Mouse (Mus musculus) monocyte, adult 5-6 weeks (primary cell): ENCODE results near the gene Srsf10. TPM values are rescaled to one million over a fixed set of nuclear protein-coding genes. Genes with fewer than 3 reads are reported as not detected.

Experiments
- ATAC-seq: fragments of 153-309, 156-312 bp; replicated peaks from 2 replicates; pipeline ENCODE4 v1.8.0; 2017; ENCODE audit warnings: mild to moderate bottlenecking; ENCODE audit not compliant: low TSS enrichment, insufficient number of reproducible peaks, severe bottlenecking, poor library complexity, low FRiP score
- total RNA-seq: library from RNA; stranded (forward); fragments of 200-1000, 200-491, 200-594 nt; gene quantifications from 3 replicates; pipeline ENCODE4 v1.2.3, GENCODE M21; 2017

Srsf10 gene
- total RNA-seq, 1 experiment from 2014 or later = 426 TPM

DNA sequence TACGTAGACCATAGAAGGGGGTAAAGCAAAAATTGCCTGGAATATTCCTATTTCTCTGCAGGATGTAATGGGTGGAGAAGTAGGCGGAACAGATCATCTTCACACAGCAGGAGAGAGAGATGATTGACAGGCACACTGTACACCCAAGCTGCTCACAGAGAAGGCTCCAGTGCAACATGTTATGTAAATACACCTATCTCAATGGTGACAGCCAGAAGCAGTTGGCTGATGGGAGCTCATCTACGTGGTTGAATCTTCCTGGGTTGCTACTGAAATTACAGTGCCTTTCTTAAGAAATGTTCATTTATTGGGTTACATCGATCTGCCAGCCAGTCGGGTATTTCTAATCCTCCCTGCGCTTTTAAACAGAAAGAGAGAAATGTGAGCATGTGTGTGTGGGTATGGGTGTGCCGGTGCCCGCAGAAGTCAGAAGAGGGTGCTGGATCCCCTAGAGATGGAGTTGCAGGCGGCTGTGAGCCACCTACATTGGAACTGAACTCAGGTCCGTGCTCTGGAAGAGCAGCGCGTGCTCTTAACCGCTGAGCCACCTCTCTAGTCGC is 1.5 kb upstream of the Srsf10 start:
- no peak for ATAC-seq

DNA sequence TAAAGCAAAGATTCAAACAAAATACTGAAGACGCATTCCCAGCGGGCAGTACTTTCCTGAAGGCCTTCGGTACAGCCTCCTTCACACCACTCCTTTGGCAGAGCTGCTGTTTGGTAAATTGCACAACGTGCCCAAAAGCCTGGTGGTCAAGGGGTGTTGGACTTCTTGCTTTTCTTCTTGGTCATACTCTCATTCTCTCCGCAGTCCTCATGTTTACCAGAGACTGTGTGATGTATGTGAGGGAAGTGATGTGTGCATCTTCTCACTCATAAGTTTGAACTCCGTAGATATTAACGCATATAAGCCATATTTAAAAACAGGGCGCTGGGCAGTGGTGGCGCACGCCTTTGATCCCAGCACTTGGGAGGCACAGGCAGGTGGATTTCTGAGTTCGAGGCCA is 917 bp upstream of the Srsf10 start:
- no peak for ATAC-seq

DNA sequence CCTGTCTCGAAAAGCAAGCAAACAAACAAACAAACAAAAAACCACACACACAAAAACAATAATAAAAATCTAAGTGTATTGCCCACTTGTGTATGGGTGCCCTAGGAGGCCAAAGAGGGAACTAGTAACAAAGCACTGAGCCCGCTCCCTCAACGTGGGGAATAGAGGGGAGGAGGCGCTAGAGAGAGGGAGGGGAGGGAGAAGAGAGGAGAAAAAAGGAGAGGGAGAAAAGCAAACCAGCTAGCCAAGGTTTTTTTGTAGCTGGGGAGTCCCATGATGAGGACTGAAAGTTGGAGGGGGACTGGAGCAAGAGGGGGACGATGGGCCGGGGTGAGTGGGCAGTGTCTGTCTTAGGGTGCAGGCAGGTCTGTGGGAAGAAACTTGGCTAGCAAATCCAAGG is 467 bp upstream of the Srsf10 start:
- no peak for ATAC-seq

DNA sequence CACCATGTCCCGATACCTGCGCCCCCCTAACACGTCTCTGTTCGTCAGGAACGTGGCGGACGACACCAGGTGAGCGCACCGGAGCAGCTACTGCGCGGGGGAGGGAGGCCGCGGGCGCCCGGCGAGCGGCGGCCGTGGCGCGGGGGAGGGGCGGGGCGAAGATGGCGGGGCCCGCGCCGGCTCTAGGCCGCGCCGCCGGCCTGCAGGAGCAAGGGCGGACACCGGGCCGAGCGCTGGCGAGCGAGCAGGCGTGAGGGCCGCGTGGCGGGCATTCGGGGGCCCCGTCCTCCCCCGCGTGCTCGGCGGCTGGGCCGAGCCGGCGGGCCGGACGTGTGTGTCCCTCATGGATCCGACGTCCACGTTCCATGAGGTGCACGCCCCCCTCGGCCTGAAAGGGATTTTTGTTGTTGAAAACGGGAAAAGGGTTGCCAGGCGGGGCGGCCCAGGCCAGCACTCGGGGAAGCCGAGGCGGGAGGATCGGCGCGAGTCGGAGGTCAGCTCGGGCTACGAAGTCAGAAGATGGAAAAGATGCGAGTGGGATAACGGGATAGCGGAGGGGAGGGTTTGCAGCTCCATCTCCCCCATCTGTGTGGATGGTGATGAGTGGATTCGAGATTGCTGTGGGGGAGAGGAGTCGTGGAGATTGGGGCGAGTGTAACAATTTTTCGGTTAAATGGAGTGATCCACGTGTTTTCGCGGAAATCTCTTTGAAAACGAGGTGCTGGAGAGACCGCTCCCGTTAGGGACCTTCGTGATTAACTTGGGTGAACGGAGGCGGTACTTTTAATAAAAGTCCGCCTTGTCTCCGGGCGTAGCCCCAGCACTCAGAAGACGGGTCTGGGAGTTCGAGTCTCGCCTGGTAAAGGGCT is 910 bp downstream of the Srsf10 start:
- ATAC-seq = 0 out of 2 replicates have a peak, but pooled peaks have one; percentile 12

DNA sequence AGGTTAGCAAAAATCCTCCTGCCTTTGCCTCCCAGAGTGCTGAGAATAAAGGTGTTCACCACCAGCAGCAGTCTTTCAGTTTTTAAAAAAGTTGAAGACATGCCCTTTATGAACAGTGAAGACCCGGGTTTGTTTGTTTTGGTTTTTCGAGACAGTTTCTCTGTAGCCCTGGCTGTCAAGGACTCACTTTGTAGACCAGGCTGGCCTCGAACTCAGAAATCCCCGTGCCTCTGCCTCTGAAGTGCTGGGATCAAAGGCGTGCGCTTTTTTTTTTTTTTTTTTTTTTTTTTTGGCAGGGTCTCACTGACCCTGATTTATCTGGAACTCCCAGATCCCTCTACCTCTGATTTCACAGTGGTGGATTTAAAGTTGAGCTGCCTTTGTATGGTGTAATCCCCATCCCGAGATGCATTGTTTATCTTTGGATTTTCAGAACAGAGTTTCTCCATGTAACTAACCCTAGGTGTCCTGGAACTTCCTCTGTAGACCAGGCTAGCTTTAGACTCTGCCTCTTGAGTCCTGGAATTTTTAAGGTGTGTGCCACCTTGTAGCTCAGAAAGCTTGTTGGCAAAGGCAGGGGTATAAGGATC is 2.1 kb downstream of the Srsf10 start:
- no peak for ATAC-seq

DNA sequence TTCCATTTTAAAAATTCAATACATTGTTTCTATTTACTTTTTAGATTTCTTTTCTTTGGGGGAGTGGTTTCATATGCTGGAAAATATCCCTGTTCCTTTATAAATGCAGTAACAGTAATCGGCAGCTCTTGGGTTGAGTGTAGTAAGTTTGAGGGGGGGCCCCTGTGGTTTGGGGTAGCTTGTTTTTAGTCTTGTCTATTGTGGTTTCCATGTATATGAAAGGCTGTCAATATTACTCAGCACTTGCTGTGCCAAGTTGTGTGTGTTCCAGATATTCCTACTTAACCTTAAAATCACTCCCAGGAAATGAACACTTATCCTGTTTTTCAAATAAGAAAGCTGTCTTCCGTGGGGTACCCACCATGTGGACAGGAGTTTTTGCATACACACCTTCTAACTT is 13.4 kb downstream of the Srsf10 start:
- no peak for ATAC-seq

DNA sequence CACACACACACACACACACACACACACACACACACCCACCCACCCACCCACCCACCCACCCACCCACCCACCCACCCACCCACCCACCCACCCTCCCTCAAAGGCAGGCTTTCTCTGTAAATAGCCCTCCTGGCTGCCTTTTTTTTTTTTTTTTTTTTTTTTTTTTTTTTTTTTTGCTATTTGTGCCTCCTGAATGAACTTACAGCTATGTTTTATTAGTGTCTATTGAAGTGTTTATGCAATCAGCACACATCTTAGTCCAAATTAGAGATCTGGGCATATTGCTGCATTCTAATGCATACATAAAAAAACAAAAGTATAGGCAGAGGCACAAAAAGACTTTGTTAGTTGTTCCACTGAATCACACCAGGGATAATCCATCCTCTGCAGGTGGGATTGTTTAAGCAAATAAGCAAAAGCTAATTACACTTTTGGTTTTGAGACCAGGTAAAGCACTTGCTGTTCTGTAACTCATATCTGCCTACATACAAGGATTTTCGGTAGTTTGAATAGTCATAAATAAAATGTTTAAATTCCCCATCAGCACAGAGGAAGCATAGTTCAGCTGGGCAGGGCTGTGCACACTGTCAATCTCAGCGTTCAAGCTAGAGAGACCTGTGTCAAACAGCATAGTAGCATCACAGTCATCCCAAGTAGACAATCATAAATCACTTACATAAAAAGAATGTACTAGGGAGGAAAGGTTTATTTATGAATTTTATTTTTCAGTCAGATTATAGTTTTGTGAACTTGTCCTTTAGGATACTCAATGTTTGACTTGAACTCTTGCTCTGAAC is 14.9 kb downstream of the Srsf10 start:
- ATAC-seq = no peak

DNA sequence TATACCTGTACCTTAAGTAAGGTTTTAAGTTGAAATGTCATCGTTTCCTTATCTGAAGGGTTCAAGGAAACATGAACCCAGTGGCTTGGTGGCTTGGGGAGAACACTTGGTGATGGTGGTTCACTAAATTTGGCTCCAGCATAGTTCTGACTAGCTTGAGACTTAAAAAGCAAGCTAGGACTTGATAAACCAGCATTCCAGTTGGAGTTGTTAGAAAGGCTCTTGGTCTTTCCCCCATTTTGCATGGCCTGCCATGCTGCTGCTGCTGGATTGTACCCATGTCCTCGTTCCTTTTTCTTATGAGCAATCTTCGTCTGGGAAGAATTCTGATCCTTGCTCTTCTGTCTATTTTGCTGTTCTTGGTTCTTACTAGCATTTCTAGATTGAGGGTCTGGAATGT is 16.5 kb downstream of the Srsf10 start:
- ATAC-seq = no peak

DNA sequence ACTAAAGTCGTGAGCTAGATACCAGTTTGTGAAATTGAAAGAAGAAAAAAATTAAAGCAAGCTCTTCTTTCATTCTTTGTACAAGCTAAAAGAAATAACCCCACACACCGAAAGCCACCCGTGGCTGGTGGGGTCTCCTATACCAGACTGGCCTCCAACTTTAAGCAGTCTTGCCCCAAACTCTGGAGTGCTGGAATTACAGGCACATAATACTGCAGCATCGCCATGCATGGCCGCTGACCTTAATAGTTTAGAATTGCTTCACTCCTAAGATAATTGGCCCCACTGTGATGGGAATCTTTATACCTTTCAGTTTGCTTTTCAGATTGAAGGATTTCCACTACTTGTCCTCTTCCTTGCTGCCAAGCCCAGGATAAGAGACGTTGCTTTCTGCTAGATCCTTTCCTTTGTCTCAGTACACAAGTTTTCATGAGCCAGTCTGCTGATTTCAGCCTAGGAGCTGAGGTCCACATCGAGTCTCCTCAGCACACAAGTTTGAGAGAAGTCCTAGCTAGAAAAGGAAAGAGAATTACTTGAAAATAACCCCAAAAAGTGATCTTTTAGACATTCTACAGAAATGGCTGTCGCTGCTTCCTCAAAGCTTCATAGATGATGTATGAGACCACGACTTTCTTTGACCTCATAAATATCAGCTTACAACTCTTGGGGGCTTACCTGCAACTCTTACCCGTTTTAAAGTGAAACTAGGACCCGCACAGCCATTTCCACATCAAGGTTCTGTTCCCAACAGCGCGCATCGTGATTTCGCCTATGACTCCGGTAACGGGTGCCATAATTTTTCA is 17.2 kb downstream of the Srsf10 start:
- no peak for ATAC-seq

DNA sequence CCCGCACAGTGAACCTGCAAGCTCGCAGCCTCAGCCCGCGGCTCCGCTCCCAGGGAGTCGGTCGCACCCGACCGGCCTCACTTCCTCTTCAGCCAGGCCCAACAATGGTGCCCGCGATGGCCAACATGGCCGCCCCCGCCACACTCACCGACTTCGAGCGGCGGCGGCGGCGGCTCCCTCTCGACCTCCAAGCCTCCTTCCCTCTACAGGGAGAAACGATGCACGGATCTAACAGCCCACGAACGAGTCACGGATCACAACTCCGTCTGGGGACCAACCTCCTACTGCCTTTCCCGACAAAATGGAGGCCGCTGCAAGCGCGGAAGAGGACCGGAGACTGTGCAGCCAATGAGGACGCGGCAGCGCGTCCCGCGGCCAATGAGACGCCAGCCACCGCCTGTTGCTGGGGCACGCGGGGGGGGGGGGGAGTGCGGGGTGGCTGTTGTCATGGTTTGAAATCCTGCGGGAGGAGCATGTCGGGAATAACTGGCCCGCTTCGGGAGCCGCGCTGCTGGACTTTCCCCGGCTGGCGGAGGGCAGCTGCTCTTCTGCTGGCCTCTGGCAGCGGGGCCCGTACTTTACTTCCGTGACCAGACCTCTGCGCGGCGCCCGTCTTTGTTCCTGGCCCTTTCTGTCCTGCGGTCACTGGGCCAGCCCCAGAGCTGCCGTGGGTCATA is 18.1 kb downstream of the Srsf10 start, which contains the start of gene Pnrc2:
TSS of gene Pnrc2 (minus strand) at position 325 of the 677 bp plus-strand sequence.
- peak; percentile 55 for ATAC-seq

DNA sequence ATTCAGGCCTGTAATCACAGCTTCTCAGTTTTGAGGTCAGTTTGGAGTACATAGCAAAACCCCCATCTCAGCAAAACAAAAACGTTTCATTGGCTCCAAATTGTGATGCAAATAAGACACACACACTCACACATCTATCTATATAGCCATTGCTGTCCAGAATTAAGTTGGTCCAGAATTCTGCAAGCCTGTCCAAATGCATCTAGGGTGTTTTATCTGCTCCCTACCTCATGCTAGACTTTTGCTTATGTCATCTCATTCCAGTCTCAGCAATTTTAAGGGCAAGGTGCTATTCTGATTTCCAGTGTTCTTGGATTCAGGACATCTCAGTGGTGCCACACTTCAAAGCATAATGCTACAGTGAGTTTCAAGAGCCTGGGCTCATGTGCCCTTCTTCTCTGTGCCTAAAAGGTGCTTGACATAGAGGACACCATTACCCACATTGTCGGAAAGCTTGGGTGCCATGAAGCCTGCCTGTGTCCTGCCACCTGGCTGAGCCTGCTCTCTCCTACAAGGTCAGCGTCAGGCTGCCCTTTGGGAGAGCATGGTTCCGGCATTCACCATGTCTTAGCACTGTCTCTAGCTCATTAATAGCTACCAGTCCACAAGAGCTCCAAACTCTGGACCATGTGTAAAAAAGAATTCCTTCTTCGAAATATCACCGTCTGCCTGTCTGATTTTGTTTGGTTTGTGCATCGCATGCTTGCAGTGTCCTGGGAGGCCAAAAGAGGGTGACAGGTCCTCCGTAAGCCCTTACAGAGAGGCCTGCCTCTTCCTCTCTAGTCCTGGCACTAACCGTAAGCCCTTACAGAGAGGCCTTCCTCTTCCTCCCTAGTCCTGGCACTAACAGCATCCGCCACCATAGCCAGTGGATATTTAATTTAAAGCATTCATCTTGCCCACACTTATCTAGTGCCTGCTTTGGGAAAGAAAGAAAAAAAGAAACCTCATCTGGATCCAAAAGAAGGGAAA is 19.3 kb downstream of the Srsf10 start:
- peak; percentile 23; the same call in 1 of the 2 replicates for ATAC-seq

DNA sequence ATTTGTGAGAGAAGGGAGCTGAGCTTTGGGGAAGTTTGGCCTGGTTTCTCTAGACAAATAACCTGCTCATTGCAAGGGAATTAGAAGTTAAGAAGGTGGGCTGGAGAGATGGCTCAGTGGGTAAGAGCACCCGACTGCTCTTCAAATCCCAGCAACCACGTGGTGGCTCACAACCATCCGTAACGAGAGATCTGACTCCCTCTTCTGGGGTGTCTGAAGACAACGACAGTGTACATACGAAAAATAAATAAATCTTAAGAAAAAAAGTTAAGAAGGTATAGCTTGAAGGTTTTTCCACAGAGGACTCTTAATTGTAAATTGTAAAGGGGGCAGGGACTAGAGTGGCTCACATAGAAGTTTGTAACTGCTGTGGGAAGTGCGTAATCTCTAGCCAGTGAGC is 20.0 kb downstream of the Srsf10 start:
- ATAC-seq = no peak

DNA sequence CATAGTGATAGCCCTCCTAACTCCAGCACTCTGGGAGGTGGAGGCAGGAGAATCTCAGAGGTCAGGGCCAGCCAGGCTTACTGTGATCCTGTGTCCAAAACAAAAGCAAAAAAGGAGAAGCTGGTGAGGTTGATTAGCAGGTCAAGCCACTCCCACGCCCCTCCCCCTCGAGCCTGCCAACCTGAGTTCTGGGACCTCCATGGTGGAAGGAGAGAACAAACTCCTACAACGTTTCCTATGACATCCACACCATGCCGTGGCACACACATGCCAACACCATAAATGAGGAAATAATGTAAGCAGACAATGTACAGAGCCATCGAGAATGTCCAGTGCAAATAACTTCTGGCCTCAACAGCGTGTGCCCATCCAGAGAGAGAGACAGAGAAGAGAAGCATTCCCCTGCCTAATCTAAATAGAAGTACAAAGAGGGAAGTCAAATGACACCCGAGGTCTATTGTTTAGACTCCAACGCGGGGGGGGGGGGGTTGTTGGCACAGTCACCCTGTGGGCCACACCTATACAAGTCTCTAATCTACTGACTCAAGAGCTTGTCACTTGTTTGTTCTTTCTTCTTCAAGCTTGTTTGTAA is 20.5 kb downstream of the Srsf10 start:
- peak; percentile 27 for ATAC-seq

DNA sequence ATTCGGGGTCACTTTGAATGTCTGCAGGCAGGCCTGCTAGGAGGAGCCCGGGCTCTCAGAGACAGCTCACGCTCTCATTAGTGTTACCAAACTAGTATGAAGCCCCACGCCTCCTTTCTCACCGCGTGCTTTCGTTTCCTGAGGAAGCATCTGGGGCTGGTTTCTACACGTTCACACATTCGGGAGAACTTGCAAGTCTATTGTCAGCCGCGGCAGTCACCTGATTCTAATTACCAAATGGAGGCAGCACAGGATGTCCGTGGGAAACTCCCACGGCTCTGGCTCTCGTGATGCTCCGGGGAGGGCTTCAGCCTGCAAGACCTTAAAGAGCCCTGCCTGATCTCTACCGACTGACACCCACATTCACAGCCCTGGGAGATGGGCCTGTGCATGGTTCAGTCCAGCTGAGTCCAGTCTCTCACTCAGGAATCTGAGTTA is 21.1 kb downstream of the Srsf10 start:
- peak; percentile 77 for ATAC-seq

DNA sequence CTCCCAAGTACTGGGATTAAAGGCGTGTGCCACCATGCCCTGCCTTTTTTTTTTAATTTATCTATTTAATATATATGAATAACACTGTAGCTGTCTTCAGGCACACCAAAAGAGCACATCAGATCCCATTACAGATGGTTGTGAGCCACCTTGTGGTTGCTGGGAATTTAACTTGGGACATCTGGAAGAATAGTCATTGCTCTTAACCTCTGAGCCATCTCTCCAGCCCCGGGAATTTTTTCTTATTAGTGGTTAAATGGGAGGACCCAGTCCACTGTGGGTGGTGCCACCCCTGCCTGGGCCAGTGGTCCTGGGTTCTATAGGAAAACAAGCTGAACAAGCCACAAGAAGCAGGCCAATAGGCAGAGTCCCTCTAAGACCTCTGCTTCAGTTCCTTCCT is 22.2 kb downstream of the Srsf10 start:
- ATAC-seq = no peak

DNA sequence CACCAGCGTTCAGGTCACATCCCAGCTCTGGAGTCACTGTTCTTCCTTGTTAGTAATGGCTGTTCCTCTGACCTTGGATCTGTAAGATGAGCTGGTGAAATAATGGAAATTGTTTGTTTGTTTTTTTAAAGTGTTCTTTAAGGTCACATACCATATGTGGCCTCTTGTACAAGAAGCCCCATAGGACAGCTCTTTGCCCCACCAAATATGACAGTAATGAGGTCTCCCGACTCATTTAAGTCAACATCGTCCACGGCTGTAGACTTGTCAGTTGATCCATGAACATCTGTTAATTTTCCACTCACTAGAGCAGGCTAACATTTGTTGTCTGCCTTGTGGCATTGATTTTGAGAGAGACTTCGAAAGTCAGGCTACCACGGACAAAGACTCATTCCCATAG is 23.5 kb downstream of the Srsf10 start:
- ATAC-seq = no peak
